Mouse (Mus musculus): Measurements from ENCODE around the gene Clip2. TPM values are rescaled to one million over a fixed set of nuclear protein-coding genes. Genes with fewer than 3 reads are reported as not detected.

Gene Clip2
- total and polyA plus RNA-seq, 3 experiments = 3.5 to 7.4 TPM; not detected in 1

DNA sequence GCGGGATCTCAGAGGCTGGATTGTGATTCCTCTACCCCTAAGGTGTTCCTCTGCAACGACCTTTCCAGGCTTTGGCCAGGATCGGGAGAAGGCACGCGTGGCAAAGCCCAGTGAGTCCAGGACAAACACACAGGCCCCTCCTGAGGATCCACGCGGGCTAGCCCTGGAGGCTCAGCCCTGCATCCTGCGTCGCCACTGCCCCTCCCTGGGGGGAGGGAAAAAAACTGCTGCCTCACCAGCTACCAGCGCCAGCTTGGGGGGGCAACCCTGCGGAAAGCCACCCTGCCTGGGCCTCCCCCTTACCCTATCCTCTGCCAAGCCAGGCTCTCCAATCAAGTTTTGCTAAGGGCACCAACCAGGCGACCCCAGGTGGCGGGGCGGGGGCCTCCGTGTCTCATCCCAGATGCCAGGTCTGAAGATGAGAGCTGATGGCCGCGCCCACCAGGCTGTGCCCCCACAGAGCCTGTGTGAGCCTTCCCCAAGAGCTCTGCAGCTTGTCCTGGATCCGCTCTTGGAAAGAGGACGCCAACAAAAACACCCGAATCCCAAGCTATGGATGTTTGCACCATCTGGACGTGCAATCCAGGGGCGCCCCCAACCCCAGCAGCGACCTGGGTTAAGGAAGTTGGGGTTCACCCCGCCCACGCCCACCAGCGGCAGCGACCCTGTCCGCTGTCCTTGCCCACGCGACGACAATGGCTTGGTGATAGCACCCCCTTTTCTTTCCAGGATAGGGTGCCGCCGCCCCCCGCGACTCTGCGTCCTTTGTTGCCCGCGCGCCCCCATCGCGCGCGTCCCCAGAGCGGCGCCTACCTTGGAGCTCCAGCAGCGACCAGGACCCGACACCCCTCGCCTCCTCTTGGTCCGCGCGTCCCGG, 763 bp downstream of the Clip2 start:
- H3K79me2 ChIP-seq (ENCODE audit: control insufficient read depth, insufficient read depth, low read length, poor library complexity) = peaks cover 1% of the 10 kb centered on the region; the same call in 1 of the 2 replicates
- H3K4me1 ChIP-seq (ENCODE audit: control insufficient read depth in 1 of 2, insufficient read depth in 2 of 2, low read length in 2 of 2) = peaks cover 0 to 10% of the 10 kb centered on the region in 2 experiments; a peak in 3 of 4 replicates
- no peak for TF ChIP-seq TBP (IDR thresholded peaks at IDR 0.05; ENCODE audit: low read depth, low read length)
- TF ChIP-seq HCFC1 (IDR thresholded peaks at IDR 0.05; ENCODE audit: low read depth, low read length) = no peak
- no peak for TF ChIP-seq EP300 (IDR thresholded peaks at IDR 0.05; ENCODE audit: low read depth in 1 of 2, low read length in 2 of 2)
- TF ChIP-seq POLR2AphosphoS5 (IDR thresholded peaks at IDR 0.05; ENCODE audit: borderline replicate concordance, low read depth, low read length) = no peak
- H3K27me3 ChIP-seq (ENCODE audit: control insufficient read depth in 1 of 2, insufficient read depth in 2 of 2, low read length in 2 of 2) = no peaks in the 10 kb centered on the region
- peak overlapping the region; percentile 75 to 99 for H3K4me3 ChIP-seq (ENCODE audit: control insufficient read depth in 1 of 2, insufficient read depth in 1 of 2, low read depth in 2 of 2, low read length in 2 of 2)
- H3K27ac ChIP-seq (ENCODE audit: control insufficient read depth, low read depth, low read length) = peak overlapping the region; percentile 19; the same call in 1 of the 2 replicates
- H3K9ac ChIP-seq (ENCODE audit: control insufficient read depth, low read depth, low read length, poor library complexity, severe bottlenecking) = peak overlapping the region; percentile 81
- peak; percentile 41 for DNase-seq (ENCODE audit: low read depth, low spot score)
- H3K9me3 ChIP-seq (replicated peaks; ENCODE audit: insufficient read depth, low read length) = no peaks in the 10 kb centered on the region
- H3K36me3 ChIP-seq (ENCODE audit: control insufficient read depth in 1 of 2, insufficient read depth in 2 of 2, low read length in 2 of 2) = peaks cover 0 to 4% of the 10 kb centered on the region in 2 experiments; a peak in 1 of 4 replicates

DNA sequence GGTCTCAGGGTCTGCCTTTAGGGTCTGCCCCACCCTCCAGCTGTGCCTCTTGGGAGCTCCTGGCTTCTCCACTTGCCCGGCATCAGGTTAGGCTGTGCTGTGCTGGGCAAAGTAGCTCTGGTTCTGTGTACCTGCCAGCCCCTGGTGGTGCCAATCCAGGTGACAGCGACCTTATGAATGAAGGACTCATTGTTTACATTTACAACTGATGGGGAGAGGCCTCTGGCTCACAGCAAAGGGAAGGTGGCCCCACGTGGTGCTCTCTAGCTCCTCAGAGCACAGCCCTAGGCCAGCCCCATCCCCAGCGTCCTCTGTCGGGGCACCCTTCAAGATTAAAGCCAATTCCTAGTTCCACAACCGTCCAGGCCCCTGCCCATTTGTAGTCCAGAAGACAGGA, 1.4 kb downstream of the Clip2 start:
- H3K9me3 ChIP-seq (replicated peaks; ENCODE audit: insufficient read depth, low read length) = no peaks in the 10 kb centered on the region
- H3K79me2 ChIP-seq (ENCODE audit: control insufficient read depth, insufficient read depth, low read length, poor library complexity) = peaks cover 1% of the 10 kb centered on the region; the same call in 1 of the 2 replicates
- no peak for DNase-seq (ENCODE audit: low read depth, low spot score)
- TF ChIP-seq USF1 (IDR thresholded peaks at IDR 0.05; ENCODE audit: low read depth, low read length) (peak; percentile 16; the same call in 1 of the 2 replicates), POLR2A (IDR thresholded peaks at IDR 0.05; ENCODE audit: control insufficient read depth in 1 of 2, insufficient read depth in 1 of 2, low read depth in 1 of 2, low read length in 2 of 2, poor library complexity in 1 of 2) (no peak), CHD1 (IDR thresholded peaks at IDR 0.05; ENCODE audit: low read depth, low read length) (no peak), SIN3A (IDR thresholded peaks at IDR 0.05; ENCODE audit: low read length) (no peak)
- no peaks in the 10 kb centered on the region for H3K27me3 ChIP-seq (ENCODE audit: control insufficient read depth in 1 of 2, insufficient read depth in 2 of 2, low read length in 2 of 2)
- no peak overlapping the region for H3K27ac ChIP-seq (ENCODE audit: control insufficient read depth, low read depth, low read length)
- H3K36me3 ChIP-seq (ENCODE audit: control insufficient read depth in 1 of 2, insufficient read depth in 2 of 2, low read length in 2 of 2) = peaks cover 0 to 4% of the 10 kb centered on the region in 2 experiments; a peak in 1 of 4 replicates
- H3K9ac ChIP-seq (ENCODE audit: control insufficient read depth, low read depth, low read length, poor library complexity, severe bottlenecking) = peak overlapping the region; percentile 81
- no peak overlapping the region; a peak in 1 of 4 replicates for H3K4me3 ChIP-seq (ENCODE audit: control insufficient read depth in 1 of 2, insufficient read depth in 1 of 2, low read depth in 2 of 2, low read length in 2 of 2)
- H3K4me1 ChIP-seq (ENCODE audit: control insufficient read depth in 1 of 2, insufficient read depth in 2 of 2, low read length in 2 of 2) = peaks cover 0 to 10% of the 10 kb centered on the region in 2 experiments; a peak in 3 of 4 replicates

GRCm38 (mm10) chr5:134549640-134550168, 2.5 kb downstream of the Clip2 start:
- DNase-seq (ENCODE audit: low read depth, low spot score) = no peak
- Histone ChIP-seq H3K36me3 (ENCODE audit: control insufficient read depth in 1 of 2, insufficient read depth in 2 of 2, low read length in 2 of 2) (peaks cover 0 to 4% of the 10 kb centered on the region in 2 experiments; a peak in 1 of 4 replicates), H3K27ac (ENCODE audit: control insufficient read depth, low read depth, low read length) (no peak overlapping the region), H3K4me1 (ENCODE audit: control insufficient read depth in 1 of 2, insufficient read depth in 2 of 2, low read length in 2 of 2) (peaks cover 0 to 10% of the 10 kb centered on the region in 2 experiments; a peak in 3 of 4 replicates), H3K4me3 (ENCODE audit: control insufficient read depth in 1 of 2, insufficient read depth in 1 of 2, low read depth in 2 of 2, low read length in 2 of 2) (no peak overlapping the region), H3K9ac (ENCODE audit: control insufficient read depth, low read depth, low read length, poor library complexity, severe bottlenecking) (no peak overlapping the region), H3K27me3 (ENCODE audit: control insufficient read depth in 1 of 2, insufficient read depth in 2 of 2, low read length in 2 of 2) (no peaks in the 10 kb centered on the region), H3K79me2 (ENCODE audit: control insufficient read depth, insufficient read depth, low read length, poor library complexity) (peaks cover 1% of the 10 kb centered on the region; the same call in 1 of the 2 replicates), H3K9me3 (replicated peaks; ENCODE audit: insufficient read depth, low read length) (no peaks in the 10 kb centered on the region)
- TF ChIP-seq E2F4 (IDR thresholded peaks at IDR 0.05; ENCODE audit: borderline replicate concordance, low read depth, low read length) (no peak), RCOR1 (IDR thresholded peaks at IDR 0.05; ENCODE audit: low read depth, low read length) (no peak), USF2 (IDR thresholded peaks at IDR 0.05; ENCODE audit: borderline replicate concordance in 1 of 2, insufficient read depth in 1 of 2, low read depth in 1 of 2, low read length in 2 of 2) (no peak), BHLHE40 (IDR thresholded peaks at IDR 0.05; ENCODE audit: borderline replicate concordance, low read depth, low read length) (no peak), ZNF384 (IDR thresholded peaks at IDR 0.05; ENCODE audit: low read depth, low read length) (peak; percentile 71), MAFK (IDR thresholded peaks at IDR 0.05; ENCODE audit: borderline replicate concordance, low read depth, low read length) (no peak), MYC (IDR thresholded peaks at IDR 0.05; ENCODE audit: low read depth, low read length) (no peak)

Measured in MEL (cell line).